Mouse (Mus musculus) Patski (cell line): Measurements from ENCODE around the gene Stk17b. TPM values are rescaled to one million over a fixed set of nuclear protein-coding genes. Genes with fewer than 3 reads are reported as not detected.

Experiments used
- ATAC-seq: fragments of 100-300 bp; one replicate; pipeline ENCODE4 v1.8.0; 2021
- CTCF ChIA-PET: fragments of 350-600 bp; sonication (Branson Sonifier 250); formaldehyde crosslinking; loops from one replicate; lab custom pipeline; 2022; ENCODE audit warnings: inconsistent platforms; lab: Charles Lee
- POLR2A ChIA-PET: fragments of 350-600 bp; sonication (Branson Sonifier 250); formaldehyde crosslinking; loops from one replicate; lab custom pipeline; 2022; ENCODE audit warnings: antibody characterized with exemption, inconsistent platforms; lab: Charles Lee
- DNase-seq: peaks from one replicate; pipeline ENCODE4 v3.0.0-alpha.2; 2011; ENCODE audit warnings: low read depth, low spot score
- H3K27me3 ChIP-seq: fragments of 371-371 bp; one replicate; pipeline ENCODE4 v1.5.1; 2021
- CTCF ChIP-seq: fragments of 100-300 bp; IDR thresholded peaks from one replicate; pipeline ENCODE4 v1.5.1; 2021
- in situ Hi-C: fragments of 300-500 bp; cut with MboI; formaldehyde crosslinking; loops from 3 replicates; pipeline ENCODE4 v1.11.1; 2018; ENCODE audit warnings: low pct_unique_long_range_greater_than_20kb, mixed read lengths
- polyA plus RNA-seq: library from polyadenylated mRNA; unstranded; gene quantifications from one replicate; pipeline ENCODE4 v1.2.3, GENCODE M21; 2021

The Stk17b gene
- polyA plus RNA-seq, 1 experiment from 2014 or later, result 16.2 TPM

GRCm38 (mm10) chr1:53782956-53783355, 2.1 kb downstream of the Stk17b start:
- ChIA-PET CTCF (interaction anchor here (0.7 to 1.1 kb wide), 3 partner anchors 9 to 82 kb away, joined by 3 read pairs; no protein-coding TSS in a partner anchor), POLR2A (no interaction called here)
- ATAC-seq (no peak), DNase-seq (no peak)
- no peak for TF ChIP-seq CTCF
- H3K27me3 ChIP-seq, result no peaks in the 10 kb centered on the region
- in situ Hi-C loops, result no loop called here

GRCm38 (mm10) chr1:53782079-53782478, 2.9 kb downstream of the Stk17b start:
- CTCF ChIA-PET, result interaction anchor here (0.7 to 1.2 kb wide), 3 partner anchors 10 to 13 kb away, joined by 3 read pairs; no protein-coding TSS in a partner anchor
- ATAC-seq (no peak), DNase-seq (no peak)
- POLR2A ChIA-PET, result no interaction called here
- in situ Hi-C loops, result no loop called here
- no peaks in the 10 kb centered on the region for H3K27me3 ChIP-seq
- TF ChIP-seq CTCF, result no peak

GRCm38 (mm10) chr1:53781311-53781710, 3.7 kb downstream of the Stk17b start:
- DNase-seq (no peak), ATAC-seq (no peak)
- no peak for TF ChIP-seq CTCF
- H3K27me3 ChIP-seq, result no peaks in the 10 kb centered on the region
- ChIA-PET CTCF (interaction anchor here (0.7 to 1.2 kb wide), 3 partner anchors 9 to 14 kb away, joined by 3 read pairs; no protein-coding TSS in a partner anchor), POLR2A (no interaction called here)
- in situ Hi-C loops, result no loop called here

GRCm38 (mm10) chr1:53776176-53776905, 8.7 kb downstream of the Stk17b start:
- POLR2A ChIA-PET, result interaction anchor here (0.6 kb wide), 1 partner anchor 47 kb away, joined by 4 read pairs; no protein-coding TSS in a partner anchor
- no peak for TF ChIP-seq CTCF
- H3K27me3 ChIP-seq, result no peaks in the 10 kb centered on the region
- DNase-seq (no peak), ATAC-seq (no peak)
- in situ Hi-C loops, result no loop called here
- CTCF ChIA-PET, result no interaction called here

GRCm38 (mm10) chr1:53775545-53775944, 9.5 kb downstream of the Stk17b start:
- ChIA-PET CTCF (interaction anchor here (1.7 kb wide), 1 partner anchor 54 kb away, joined by 3 read pairs; no protein-coding TSS in a partner anchor), POLR2A (no interaction called here)
- in situ Hi-C loops, result no loop called here
- DNase-seq (no peak), ATAC-seq (no peak)
- no peaks in the 10 kb centered on the region for H3K27me3 ChIP-seq
- no peak for TF ChIP-seq CTCF

- in situ Hi-C loops, result no loop called here
- H3K27me3 ChIP-seq, result no peaks in the 10 kb centered on the region
- ChIA-PET POLR2A (no interaction called here), CTCF (interaction anchor here (1.1 to 1.7 kb wide), 3 partner anchors 51 to 89 kb away, joined by 3 read pairs; no protein-coding TSS in a partner anchor)
- ATAC-seq (no peak), DNase-seq (no peak)
- no peak for TF ChIP-seq CTCF
Observed at GRCm38 (mm10) chr1:53775036-53775435, 10.0 kb downstream of the Stk17b start.

- H3K27me3 ChIP-seq, result no peaks in the 10 kb centered on the region
- in situ Hi-C loops, result loop anchor here (5.0 kb wide), 1 partner anchor 52 kb away; no protein-coding TSS in a partner anchor
- TF ChIP-seq CTCF, result no peak
- no peak for ATAC-seq
- ChIA-PET POLR2A (no interaction called here), CTCF (interaction anchor here (1.1 to 1.7 kb wide), 4 partner anchors 9 to 90 kb away, joined by 3 read pairs; no protein-coding TSS in a partner anchor)
- no peak for DNase-seq
Observed at GRCm38 (mm10) chr1:53774571-53774970, 10.5 kb downstream of the Stk17b start.

- no peak for ATAC-seq
Observed at GRCm38 (mm10) chr1:53773994-53774393, 11.0 kb downstream of the Stk17b start.

GRCm38 (mm10) chr1:53772967-53773366, 12.1 kb downstream of the Stk17b start:
- no peak for TF ChIP-seq CTCF
- no peak for DNase-seq
- POLR2A ChIA-PET, result no interaction called here
- CTCF ChIA-PET, result interaction anchor here (0.7 to 1.4 kb wide), 4 partner anchors 9 to 45 kb away, joined by 3 read pairs; no protein-coding TSS in a partner anchor
- in situ Hi-C loops, result loop anchor here (5.0 kb wide), 1 partner anchor 51 kb away; no protein-coding TSS in a partner anchor
- H3K27me3 ChIP-seq, result no peaks in the 10 kb centered on the region
- no peak for ATAC-seq

More at GRCm38 (mm10) chr1:53773994-53774393, 11.0 kb downstream of the Stk17b start:
- no peak for DNase-seq
- no peaks in the 10 kb centered on the region for H3K27me3 ChIP-seq
- no peak for TF ChIP-seq CTCF
- POLR2A ChIA-PET, result no interaction called here
- CTCF ChIA-PET, result interaction anchor here (1.1 to 1.7 kb wide), 4 partner anchors 9 to 90 kb away, joined by 3 read pairs; no protein-coding TSS in a partner anchor
- in situ Hi-C loops, result loop anchor here (5.0 kb wide), 1 partner anchor 52 kb away; no protein-coding TSS in a partner anchor

GRCm38 (mm10) chr1:53771476-53771875, 13.5 kb downstream of the Stk17b start:
- TF ChIP-seq CTCF, result no peak
- POLR2A ChIA-PET, result interaction anchor here (0.8 kb wide), 1 partner anchor 449 kb away, joined by 3 read pairs; no protein-coding TSS in a partner anchor

More at GRCm38 (mm10) chr1:53771476-53771875, 13.5 kb downstream of the Stk17b start:
- no peaks in the 10 kb centered on the region for H3K27me3 ChIP-seq
- CTCF ChIA-PET, result interaction anchor here (1.5 kb wide), 1 partner anchor 8 kb away, joined by 3 read pairs; no protein-coding TSS in a partner anchor
- no peak for DNase-seq
- no peak for ATAC-seq
- in situ Hi-C loops, result loop anchor here (5.0 kb wide), 1 partner anchor 49 kb away; no protein-coding TSS in a partner anchor
